Mouse (Mus musculus) olfactory bulb, adult 2 months (tissue): ENCODE results near the gene Prkg1. TPM values are rescaled to one million over a fixed set of nuclear protein-coding genes. Genes with fewer than 3 reads are reported as not detected.

Source experiments
- H3K27ac ChIP-seq: fragments of 200-500 bp; 2 replicates; pipeline ENCODE4 v1.5.1; 2012; ENCODE audit warnings: low read depth, low read length; ENCODE audit not compliant: insufficient read depth
- H3K4me1 ChIP-seq: fragments of 200-500 bp; 2 replicates; pipeline ENCODE4 v1.6.1; 2012; ENCODE audit warnings: low read length; ENCODE audit not compliant: control insufficient read depth, insufficient read depth
- H3K4me3 ChIP-seq: fragments of 200-500 bp; 2 replicates; pipeline ENCODE4 v1.5.1; 2012; ENCODE audit warnings: mild to moderate bottlenecking, low read depth, low read length, moderate library complexity; ENCODE audit not compliant: insufficient read depth
- CTCF ChIP-seq: fragments of 200-500 bp; IDR thresholded peaks from 2 replicates; pipeline ENCODE4 v1.5.1; 2012; ENCODE audit warnings: low read depth, mild to moderate bottlenecking, low read length, moderate library complexity; ENCODE audit not compliant: insufficient read depth
- POLR2A ChIP-seq: fragments of 200-500 bp; IDR thresholded peaks from 2 replicates; pipeline ENCODE4 v1.6.1; 2012; ENCODE audit warnings: mild to moderate bottlenecking, low read depth, low read length, moderate library complexity; ENCODE audit not compliant: insufficient read depth
- WGBS: fragments of 180-500 bp; shearing (Covaris S2); methylation state at CpG from one replicate; pipeline ENCODE4 v1.1.7; 2018; 5-methylcytosine and 5-hydroxymethylcytosine counted together
- polyA plus RNA-seq: library from polyadenylated mRNA; stranded (reverse); fragments of >200 nt; gene quantifications from 2 replicates; pipeline ENCODE4 v1.2.4, GENCODE M21; 2012; ENCODE audit warnings: low replicate concordance; ENCODE audit not compliant: missing spikeins, insufficient read depth, insufficient read length

Gene Prkg1
- polyA plus RNA-seq, 1 experiment, result not detected

DNA sequence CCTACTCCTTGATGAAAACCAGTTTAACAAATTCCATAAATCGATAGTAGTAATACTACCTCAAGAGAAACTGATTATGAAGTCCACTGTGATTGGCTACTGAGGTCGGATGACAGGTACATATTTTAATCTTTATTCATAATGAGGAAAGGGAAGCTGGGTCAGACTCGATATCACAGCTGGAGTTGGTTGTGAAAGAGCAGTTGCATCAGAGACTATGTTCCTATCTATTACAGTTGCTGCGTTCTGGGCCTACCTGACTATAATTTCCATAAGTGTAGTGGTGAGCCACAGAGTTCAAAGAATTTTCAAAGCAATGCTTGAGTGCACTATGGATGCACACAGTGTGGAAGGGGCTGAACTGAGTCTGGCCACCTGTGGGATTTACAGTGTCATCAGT lies 114.4 kb downstream of the Prkg1 start:
- 91% methylated on average over 4 of the region's 4 CpGs for WGBS

GRCm38 (mm10) chr19:31647492-31647891 lies 117.3 kb downstream of the Prkg1 start:
- no peak for TF ChIP-seq CTCF
- TF ChIP-seq POLR2A, result no peak
- 24% methylated on average over 2 of the region's 2 CpGs for WGBS
- no peak overlapping the region for H3K27ac ChIP-seq
- H3K4me1 ChIP-seq, result 0 out of 2 replicates have a peak, but pooled peaks cover 6% of the 10 kb centered on the region
- H3K4me3 ChIP-seq, result no peak overlapping the region

More for the DNA sequence above, 114.4 kb downstream of the Prkg1 start:
- TF ChIP-seq CTCF, result no peak
- no peak for TF ChIP-seq POLR2A
- Histone ChIP-seq H3K4me1 (0 out of 2 replicates have a peak, but pooled peaks cover 6% of the 10 kb centered on the region), H3K4me3 (no peak overlapping the region), H3K27ac (no peak overlapping the region)

DNA sequence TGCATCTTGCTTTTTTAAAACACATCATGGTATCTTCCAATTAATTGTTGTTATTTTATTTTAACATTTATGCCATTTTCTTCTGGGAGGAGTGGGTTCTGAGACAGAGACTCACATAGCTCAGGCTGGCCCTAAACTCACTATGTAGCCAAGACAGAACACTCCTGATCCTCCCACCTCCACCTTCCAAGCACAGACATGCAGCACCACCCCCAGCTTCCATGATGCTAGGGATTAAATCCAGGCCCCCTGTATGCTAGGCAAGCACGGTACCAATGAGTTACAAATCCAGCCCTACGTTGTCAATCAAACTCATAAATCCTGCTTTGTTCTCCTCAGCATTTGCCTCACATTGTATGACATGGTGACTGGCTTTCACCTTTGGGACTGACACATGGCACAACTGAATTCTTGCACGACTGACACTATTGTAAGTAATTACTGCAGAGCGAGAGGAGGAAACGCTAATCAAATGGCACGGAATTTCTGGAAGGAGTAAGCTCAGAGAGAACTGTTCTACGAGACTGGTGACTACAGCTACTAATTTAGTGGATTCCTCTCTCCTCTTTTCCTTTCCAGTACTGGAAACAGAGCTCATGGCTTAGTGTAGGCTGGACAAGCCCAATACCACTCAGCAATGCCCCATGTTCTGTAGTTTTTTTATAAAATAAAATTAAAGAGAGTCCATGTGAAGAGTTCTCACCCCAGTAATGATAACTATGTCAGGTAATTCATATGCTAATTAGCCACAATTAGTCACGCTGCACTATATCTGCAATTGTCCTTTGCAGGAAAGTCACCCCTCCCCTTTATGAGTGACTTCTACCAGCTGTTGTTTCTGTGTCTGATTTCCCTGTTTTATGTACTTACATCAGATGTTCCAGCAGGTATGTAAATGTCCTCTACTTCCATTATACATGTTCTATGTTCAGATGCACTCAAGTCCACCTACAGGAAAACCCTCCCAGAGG lies 133.6 kb downstream of the Prkg1 start:
- no peak overlapping the region for H3K27ac ChIP-seq
- TF ChIP-seq POLR2A (no peak), CTCF (no peak)
- H3K4me1 ChIP-seq, result peaks cover 5% of the 10 kb centered on the region
- no peak overlapping the region for H3K4me3 ChIP-seq
- 40% methylated on average over 8 of the region's 8 CpGs for WGBS

DNA sequence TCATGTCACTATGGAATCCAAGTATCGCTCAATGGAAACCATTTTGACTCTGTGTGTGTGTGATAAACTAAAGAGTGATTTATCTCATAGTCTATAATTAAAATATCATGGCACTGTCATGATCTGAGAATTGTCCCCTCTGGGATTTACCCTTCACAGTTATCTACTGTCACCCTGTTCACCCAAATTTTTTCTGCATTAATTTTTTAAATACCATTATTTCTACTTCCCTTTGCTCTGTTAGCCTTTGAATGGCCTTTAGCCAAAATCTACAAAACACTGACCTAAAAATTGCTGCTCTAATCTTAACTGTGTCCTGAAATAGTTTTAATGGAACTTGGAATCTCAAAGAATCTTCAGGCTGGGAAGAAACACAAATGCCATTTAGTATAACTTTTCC lies 143.1 kb downstream of the Prkg1 start:
- peaks cover 2% of the 10 kb centered on the region; the same call in 1 of the 2 replicates for H3K4me1 ChIP-seq
- H3K4me3 ChIP-seq, result no peak overlapping the region
- WGBS, result 85% methylated on average over 1 of the region's 1 CpGs
- no peak overlapping the region for H3K27ac ChIP-seq
- no peak for TF ChIP-seq POLR2A
- TF ChIP-seq CTCF, result no peak

DNA sequence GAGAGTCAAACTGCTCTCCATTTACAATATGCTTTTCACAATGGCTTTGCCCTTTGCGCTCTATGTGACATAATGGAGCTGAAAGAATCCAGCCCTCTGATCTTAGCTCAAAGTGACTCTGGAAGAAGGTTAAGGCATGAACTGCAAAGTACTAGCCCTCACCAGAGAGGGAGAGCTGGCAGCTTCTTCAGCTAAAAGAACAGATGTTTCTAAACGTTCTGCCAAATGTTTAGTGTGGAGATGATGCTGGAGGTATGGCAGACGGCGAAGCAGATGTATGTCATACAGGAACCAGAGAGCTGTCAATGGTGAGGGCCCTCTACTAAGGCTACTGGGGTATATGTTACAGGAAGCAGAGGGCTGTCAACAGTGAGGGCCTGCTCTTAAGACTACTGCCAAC lies 148.0 kb downstream of the Prkg1 start:
- no peak overlapping the region for H3K27ac ChIP-seq
- H3K4me1 ChIP-seq, result no peaks in the 10 kb centered on the region
- no peak overlapping the region for H3K4me3 ChIP-seq
- 86% methylated on average over 4 of the region's 4 CpGs for WGBS
- TF ChIP-seq CTCF (no peak), POLR2A (no peak)

DNA sequence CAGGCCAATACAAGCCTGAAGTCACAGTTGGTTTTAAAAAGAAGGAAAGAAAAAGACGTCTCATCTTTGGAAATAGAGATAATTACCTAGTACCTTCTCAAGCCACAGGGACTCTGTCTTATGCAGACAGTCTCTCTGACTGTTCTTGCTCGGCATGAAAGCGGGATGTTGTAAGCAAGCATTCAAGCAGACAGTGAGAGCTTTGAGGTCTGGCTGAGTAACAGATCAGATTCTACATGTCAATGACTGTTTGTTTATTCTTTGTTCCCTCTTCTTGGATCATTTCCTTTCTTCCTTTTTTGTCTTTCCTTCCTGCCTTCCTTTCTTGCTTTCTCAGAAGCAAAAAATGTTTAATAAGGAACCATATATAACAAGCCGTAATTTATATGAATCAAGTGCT lies 148.7 kb downstream of the Prkg1 start:
- H3K4me1 ChIP-seq, result no peaks in the 10 kb centered on the region
- TF ChIP-seq CTCF (no peak), POLR2A (no peak)
- 55% methylated on average over 4 of the region's 4 CpGs for WGBS
- no peak overlapping the region for H3K27ac ChIP-seq
- no peak overlapping the region for H3K4me3 ChIP-seq

DNA sequence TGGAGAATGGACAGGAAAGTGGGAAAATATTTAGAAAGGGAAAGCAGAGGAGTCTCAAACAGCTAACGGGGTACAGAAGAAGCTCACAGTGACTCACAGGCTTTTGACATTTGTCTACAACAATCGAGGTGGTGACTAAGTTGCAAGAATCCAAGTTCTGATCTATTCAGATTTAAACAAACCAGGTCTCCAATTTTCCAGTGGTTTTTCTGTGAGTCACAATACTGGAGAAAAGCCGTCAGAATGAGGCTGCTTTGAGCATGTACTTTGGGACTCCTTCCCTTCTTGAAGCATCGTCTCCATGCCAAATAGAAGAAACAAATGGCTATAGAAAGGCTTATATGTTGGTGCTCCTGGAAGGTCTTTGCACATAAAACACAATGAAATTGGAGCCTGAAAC lies 151.7 kb downstream of the Prkg1 start:
- TF ChIP-seq POLR2A, result no peak
- TF ChIP-seq CTCF, result no peak
- Histone ChIP-seq H3K27ac (no peak overlapping the region), H3K4me1 (no peaks in the 10 kb centered on the region), H3K4me3 (no peak overlapping the region)
- WGBS, result 42% methylated on average over 4 of the region's 4 CpGs

DNA sequence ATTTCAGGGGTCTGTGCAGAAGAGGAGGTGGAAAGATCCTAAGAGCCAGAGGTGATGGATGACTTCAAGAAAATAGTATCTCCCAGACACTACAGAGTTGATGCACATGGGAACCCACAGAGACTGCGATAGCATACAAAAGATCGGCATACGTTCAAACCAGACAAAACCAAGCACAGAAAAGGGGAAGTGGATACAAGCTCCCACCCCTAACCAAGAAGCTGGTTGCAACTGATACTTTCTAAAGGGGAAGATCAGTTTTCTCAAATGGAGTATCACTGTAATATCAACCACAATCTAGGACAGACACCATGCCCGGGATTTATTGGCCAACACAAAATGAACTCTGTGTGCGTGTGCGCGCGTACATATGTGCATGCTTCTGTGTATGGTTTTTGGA lies 162.3 kb downstream of the Prkg1 start:
- Histone ChIP-seq H3K4me3 (no peak overlapping the region), H3K4me1 (no peaks in the 10 kb centered on the region), H3K27ac (no peak overlapping the region)
- no peak for TF ChIP-seq POLR2A
- TF ChIP-seq CTCF, result no peak
- 93% methylated on average over 8 of the region's 8 CpGs for WGBS

GRCm38 (mm10) chr19:31594011-31594410 lies 170.8 kb downstream of the Prkg1 start:
- Histone ChIP-seq H3K4me1 (no peaks in the 10 kb centered on the region), H3K4me3 (no peak overlapping the region), H3K27ac (no peak overlapping the region)
- TF ChIP-seq CTCF (no peak), POLR2A (no peak)
- 63% methylated on average over 1 of the region's 1 CpGs for WGBS
